Mouse (Mus musculus) kidney, postnatal 4 days (tissue): Measurements from ENCODE around the gene Map3k15.

Source experiments
- DNase-seq, 2 experiments: peaks; one replicate each; pipeline ENCODE4 v3.0.0; 2021; ENCODE audit warnings: mixed read lengths in 2 of 2

The Map3k15 gene

DNA sequence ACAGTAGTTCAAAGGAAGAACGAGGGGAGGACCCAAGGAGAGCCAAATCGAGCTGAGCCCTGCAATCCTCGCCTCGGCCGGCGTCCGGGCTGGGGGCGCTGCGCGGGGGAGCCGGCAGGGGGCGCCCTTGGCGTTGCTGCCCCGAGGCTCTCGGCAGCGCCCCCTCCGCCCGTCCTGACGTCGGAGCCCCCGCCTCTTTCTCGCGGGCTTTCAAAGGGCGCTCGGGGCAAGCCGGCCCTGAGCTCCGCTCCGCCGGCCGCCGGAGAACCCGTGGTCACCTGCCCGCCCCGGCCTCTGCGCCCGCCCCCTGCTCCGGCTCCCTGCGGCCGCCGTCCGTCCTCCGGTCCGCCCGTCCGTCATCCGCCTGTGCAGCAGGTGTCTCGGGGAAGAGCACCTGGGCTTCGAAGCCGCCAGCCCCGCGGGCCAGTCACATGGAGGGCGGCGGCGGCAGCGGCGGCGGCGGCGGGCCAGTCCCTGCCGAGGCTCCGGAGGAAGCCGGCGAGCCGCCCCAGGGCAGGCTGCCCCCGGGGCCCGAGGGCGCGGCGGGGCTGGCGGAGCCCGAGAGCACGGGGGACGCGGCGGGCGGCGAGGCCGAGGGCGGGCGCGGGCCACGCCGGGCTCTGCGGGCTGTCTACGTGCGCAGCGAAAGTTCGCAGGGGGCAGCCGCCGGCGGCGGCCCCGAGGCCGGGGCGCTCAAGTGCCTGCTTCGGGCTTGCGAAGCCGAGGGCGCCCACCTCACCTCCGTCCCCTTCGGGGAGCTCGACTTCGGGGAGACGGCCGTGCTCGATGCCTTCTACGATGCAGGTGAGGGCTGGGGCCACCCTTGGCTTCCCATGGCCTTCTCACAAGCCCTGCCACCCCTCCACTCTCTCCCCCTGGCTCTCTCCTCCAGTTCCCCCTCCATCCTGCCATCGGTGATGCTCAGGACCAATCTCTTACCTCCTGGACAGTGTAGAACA lies at the start of gene Map3k15:
Map3k15 (plus strand) TSS at position 432 of the 959 bp plus-strand sequence.
- DNase-seq = peak; percentile 68 to 82

DNA sequence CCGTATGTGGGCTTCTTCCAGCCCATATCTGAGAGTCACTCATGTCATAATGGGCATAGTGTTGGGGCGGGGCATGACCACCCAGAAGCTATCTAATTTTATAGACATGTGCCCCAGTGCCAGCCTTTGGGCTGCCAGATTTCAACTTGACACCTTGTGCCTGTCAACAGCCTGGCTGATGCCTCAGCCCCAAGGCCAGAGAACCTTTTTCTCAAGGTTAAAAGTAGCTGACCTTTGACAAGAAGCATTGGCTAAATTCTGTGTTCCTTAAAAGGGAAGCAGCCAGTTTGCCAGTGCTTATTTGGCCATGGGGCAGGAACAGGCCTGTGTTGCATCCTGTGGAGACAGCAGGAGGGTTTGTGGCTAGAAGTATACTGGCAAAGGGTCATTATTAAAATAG lies 45.7 kb upstream of the Map3k15 start:
- DNase-seq = no peak

DNA sequence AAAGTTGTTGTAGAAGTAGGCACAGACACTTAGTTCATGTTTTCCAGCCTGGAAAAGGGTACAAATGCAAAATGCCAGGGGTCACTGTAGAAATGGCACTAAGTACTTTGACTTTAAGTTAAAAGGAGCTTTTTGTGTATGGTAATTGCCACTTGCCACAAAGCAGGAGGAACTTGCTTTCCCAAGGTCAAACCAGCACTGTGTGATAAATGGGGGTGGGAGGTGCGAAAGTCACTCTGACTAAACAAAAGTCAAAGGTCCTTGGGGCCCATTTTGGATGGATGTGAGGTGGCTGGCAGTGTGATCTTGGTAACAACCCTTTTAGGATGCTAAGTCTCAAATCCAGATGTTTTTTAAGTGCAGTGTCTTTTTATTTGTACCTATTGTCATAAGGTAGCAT lies 44.6 kb upstream of the Map3k15 start:
- no peak for DNase-seq

DNA sequence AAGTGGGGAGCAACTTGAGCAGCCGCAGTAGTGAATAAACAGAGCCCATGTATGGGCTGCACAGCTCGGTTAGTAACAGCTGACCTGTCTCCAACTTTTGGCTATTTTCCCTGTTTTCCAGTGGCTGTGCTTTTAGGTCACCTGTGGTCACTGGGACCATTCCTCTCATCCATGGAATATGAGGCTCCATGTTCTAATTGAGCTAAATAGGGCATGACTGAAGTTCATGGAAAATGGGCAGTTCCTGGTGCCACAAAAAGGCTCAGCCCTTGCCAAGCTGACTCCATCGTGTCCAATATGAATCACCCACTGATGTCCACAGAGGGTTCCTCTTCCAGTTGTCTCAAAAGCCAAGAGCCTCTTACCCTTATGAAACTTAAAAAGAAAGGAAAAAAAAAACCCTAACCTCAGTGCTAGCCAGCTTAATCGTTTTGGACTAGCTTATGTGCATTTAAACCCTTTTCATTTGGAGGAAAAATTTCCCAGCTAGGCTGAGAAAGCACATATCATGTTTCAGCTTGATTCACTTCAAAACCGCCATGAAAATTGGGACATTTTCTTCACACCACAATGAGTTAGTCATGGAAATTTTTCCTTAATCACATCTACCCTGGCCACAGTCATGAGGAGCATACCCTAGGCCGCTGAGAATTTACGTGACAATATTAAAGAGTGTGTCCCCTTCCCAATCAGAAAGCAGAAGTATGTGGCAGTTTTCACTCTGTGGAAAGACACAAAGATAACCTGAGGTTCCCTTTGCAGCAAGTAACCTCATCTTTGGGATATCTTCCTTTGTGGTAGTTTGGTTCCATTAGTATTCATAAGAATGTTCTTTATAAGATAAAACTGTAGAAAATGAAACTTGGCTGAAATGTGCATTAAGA lies 34.4 kb upstream of the Map3k15 start:
- DNase-seq = no peak

DNA sequence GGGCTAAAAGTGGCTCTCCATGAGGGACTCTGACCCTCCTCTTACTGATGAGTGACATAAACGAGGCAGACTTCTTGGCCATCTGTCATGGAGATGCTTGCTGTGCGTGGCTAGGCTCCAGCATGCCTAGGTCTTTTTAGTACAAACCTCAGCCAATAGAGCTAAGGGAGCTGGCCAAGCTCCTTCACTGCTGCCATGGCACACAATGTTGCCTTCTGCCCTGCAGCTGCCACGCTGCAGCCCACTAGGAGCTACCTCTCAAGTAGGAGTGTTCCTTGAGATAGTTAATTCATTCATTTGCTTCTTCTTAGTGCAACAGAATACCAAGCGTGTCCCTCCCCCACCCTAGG lies 33.8 kb upstream of the Map3k15 start:
- DNase-seq = no peak

DNA sequence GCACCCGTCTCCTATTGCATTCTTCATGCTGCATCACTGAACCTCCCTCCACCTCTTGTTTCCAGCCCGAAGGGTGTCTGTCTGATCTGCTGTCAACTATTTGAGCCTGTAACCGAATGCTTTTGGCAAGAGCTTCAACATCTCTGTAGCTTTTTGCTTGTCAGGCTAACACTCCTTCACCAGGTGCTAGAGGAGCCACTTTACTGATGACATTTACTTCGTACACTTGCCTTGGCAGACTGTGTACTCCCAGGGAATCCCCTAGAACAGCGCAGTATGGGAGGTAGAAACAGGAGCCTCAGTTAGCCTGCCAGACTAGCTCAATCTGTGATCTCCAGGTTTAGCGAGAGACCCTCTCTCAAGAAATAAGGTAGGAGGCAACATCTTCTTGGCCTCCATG lies 32.8 kb upstream of the Map3k15 start:
- no peak for DNase-seq

DNA sequence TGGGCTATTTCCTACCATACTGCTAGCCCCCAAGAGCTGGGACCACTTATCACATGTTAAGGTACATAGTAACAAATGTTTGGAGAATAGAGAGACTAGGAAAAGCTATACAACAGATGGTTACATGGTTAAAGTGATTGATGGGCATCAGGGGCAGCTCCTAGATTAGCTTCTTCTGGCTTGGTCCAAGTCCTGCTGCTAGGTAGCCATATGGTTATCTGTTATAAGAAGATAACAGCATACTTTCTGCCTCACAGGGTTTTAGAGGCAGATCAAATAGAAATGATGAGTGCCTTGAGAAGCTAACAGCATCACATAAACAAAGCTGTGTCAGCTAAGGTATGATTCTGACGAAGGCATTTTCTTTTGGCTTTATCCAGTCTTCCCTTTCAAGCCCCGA lies 26.8 kb upstream of the Map3k15 start:
- no peak for DNase-seq

DNA sequence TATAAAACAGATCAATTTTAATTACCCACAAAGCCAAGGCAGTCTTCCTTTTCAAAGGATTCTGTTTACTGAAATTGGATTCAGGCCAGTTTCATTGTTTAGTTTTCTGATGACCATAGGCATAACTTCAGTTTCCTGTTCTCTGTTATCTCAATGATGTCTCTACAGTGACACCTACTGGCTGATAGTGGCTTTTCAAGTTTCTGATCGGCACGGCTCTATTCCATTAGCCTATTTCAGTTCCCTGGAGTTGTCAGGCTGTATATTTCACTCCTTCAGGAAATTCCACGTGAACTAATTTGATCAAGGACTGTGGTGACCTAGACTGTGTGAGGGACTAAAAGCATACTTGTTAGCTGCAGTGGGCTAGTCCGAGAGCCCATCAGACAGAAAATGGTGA lies 25.0 kb upstream of the Map3k15 start:
- DNase-seq = peak; percentile 42 to 59

DNA sequence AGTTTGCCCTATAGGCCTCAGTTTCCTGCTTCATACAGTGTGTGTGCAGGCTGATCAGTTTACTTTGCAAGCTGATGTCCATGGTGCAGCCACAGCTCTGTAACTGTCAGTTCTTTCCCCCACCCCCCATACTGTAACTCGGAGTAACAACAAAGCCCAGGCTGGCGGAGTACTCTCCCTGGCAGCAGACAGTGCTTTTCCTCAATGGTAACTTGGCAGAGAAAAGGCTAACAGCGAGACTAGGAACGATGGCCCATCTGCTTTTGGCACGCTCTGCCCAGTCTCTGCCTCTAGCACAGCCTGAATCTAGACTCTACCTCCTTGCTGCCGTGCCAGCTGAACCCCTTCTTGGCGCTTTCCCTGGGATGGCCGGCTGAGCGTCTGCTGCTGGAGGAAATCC lies 24.3 kb upstream of the Map3k15 start:
- no peak for DNase-seq

DNA sequence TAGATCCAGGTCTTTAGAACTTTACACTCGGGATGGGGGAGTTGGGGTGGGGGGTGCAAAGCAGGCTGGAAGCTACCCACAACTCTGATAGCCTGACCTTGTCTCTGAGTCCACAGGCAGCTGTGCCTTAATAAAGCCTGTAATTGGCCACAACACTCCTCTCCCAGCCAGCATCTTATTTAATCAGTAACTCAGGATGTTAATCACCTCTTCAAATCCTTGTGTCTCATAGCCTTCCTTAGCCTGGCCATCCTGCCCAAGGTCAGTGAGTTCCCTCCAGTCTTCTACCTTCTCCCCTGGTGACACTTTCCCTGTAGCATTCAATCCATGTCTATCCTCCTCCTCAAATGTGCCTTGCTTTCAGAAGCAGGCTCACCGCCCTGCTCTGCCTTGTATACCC lies 19.2 kb upstream of the Map3k15 start:
- no peak for DNase-seq

DNA sequence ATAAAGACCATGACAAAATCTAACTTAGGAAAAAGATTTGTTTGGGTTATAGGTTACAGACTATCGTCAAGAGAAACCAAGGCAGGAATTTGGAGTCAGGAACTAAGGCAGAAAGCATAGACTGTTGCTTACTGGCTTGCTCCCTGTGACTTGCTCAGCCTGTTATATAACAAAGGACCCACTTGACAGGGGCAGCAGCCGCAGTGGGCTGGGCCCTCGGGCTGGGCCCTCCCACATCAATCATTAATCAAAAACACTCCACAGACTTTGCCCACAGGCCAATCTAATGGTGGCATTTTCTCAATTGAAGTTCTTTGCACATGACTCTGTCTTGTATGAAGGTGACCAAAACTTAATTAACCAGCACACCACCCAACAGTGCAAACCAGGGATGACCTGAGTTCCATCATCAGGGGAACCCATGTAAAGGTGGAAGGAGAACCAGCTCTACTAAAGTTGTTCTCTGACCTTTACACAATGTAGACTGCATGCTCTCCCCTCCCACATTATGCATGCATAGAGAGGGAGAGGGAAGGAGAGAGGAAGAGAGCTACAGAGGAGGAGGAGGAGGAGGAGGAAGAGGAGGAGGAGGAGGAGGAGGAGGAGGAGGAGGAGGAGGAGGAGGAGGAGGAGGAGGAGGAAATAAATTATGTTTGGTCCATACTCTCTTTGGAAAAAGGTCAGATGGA lies 17.0 kb upstream of the Map3k15 start:
- peak; percentile 10 to 20 for DNase-seq

DNA sequence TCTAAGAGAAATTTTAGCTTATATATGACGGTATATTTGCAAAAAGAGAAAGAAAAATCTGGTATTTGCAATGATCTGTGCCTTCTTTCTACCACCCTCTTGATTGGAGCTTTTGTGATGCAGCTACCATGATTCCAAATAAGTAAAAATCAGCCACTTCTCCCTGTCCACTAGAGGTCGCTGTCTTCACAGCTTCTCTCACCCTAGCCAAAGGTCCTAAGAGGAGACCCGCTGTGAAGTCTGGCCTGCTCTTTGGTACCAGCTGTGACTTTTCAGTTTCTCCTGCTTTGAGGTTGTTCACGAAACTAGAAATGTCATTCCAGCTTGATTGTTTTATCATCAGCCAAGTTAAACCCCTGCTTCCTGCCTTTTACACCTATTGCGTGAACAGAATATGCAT lies 14.5 kb upstream of the Map3k15 start:
- peak; percentile 15 to 39 for DNase-seq

DNA sequence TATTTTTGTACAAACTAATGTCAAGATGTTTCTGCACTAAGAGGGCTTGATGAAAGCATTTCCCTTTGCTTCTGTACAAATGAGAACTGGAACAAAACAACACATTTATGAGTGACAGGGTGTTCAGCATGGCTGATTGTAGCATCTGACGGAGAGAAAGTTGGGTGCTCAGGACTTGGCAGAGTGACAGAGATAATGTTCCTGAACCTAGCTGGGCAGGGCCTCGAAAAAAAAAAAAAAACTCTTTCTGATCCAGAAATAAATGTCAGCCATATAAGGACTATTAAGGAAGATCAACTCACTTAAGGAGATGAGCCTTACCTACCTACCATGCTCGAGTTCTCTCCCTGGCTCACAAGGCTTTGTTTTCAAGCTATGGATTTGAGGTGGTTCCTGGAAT lies 12.0 kb upstream of the Map3k15 start:
- no peak for DNase-seq

DNA sequence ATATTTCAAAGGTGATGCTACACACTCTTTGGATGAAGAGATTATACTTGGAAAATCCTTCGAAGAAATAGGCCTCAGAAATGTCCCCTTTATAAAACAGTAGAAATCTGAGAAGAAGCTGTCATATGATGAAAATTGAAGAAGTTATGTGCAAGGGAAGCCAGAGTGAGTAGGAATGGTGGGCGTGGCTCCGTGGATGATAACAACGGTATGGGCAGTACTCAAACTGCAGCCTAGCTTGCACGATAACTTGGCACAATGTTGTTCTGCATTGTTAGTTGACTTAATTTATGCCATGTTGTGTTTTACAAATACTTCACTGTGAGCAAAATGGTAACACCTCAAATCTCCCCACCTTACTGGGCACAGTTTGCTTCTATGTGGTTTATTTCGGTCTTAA lies 7.6 kb downstream of the Map3k15 start:
- no peak for DNase-seq

DNA sequence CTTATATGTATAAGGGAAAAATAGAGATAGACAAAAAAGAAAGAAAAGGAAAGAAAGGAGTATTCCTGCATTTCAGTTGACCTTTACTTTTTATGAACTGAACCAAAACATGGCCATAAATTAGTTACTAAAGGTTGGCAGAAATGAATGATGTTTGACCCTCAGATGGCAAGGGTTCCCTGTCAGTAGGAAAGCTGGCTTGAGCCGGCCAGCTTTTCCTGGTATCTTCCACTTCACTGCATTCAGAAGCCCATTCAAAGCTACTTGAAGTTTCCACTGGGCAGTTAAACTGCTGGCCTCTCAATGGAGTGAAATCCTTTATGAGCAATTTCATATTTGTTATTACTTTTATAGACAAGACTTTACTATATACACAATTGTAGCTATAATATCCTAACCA lies 65.1 kb downstream of the Map3k15 start:
- peak in 1 of 2 experiments; percentile 1 for DNase-seq

DNA sequence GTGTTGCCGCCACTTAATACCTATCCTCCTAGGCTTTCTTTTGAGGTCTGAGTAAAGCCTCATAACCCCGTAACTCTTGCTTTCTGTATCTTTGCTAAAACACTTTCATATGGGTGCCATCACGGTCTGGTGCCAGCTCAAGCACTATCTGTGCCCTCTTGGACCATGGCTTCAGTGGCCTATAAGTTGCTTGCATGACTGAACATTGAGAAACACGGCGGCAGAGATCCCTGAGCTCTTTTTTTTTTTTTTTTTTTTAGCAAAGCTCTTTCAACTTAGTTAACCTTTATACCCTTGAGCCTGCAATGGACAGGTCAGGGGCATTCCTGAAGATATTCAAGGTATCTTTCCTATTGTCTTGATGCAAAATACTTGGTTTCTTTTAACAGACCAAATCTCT lies 66.4 kb downstream of the Map3k15 start:
- peak in 1 of 2 experiments; percentile 2 for DNase-seq

DNA sequence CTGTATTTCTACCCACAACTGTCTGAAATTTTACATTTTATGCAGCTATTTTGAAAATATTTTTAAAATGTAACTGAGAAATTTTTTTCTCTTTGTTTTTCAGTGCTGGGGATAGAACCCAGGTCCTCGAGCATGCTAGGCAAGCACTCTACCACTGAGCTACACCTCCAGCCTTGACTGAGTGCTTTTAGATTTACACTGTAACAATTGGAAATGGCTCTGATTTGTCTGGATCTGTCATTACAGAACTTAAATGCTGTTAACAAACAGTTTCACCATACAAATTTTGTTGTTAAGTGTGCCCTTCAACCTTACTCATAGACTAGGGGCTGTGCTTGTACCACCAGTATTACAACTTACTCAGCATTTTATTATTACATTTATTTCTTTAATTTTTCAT lies 103.7 kb downstream of the Map3k15 start:
- DNase-seq = no peak

DNA sequence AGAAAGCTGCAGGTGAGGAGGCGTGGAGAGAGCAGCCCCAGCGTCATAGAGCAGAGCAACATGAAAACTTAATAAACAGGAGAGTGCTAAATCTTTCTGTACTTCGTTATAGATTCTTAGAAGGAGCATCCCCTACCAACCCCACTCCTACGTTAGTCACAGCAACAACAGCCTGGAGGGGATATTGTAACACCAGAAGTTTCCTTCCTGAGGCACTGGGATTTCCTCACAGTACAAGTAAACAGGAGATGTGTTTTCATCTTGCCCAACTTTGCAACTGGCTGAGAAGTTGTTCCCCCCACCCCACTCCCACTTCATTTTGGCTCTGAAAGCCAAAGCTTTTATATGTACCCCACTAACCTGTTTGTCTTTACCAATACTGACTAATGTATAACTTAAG lies 119.6 kb downstream of the Map3k15 start:
- DNase-seq = no peak

DNA sequence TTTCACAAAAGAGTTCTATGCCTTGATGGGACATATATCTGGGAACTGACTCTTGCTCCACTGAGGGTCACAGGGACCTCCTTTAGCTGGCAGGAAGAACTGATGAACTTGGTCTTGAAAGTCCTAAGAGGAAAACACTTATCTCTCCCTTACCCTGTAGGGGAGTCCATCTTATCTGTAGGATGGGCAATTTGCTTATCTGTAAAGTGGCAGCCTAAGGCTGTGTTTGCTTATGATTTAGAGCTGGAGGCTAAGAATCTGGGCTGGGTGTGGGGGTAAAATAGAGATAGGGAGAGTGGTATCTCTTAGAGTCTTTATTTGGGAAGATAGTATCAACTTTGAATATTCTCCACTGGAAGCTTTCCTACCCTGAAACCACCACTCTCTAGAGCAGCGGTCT lies 125.5 kb downstream of the Map3k15 start:
- DNase-seq = no peak

DNA sequence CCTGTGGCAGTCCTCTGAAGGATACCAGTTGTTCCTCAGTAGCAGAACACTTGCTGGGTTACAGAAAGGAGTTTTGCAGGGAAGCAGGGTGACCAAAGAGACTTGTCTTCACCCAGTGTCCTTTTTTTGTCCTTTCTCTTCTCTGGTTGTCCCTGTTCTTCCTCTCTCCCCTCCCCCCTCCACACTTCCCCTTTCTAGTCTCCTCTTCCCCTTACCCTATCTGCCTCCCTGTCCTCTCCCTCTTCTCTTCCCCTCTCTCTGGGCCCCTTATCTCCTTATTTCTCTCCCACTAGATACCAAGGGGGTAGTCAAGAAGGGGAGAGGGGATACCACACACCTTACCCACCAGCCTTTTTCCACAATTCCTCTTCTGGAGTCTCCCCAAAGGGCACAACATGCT lies 127.8 kb downstream of the Map3k15 start:
- no peak for DNase-seq

DNA sequence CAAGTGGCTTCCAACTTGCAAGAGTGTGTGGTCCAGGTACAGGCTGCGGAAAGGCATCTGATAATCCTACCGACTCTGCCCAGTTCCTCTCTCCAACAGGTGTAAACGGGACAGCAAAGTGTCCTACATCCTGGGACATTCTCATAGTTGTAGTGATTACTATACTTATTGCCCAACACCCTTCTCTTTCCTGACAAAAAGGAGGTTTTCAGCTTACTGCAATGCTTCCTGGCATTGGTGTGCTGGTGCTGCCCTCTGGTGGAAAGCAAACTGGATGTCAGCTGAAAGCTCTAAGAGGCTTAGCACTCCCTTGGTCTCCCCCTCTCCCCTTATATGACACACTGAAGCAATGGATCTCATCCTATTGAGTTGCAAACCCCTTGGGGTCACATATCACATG lies 128.4 kb downstream of the Map3k15 start:
- peak; percentile 70 to 78 for DNase-seq

DNA sequence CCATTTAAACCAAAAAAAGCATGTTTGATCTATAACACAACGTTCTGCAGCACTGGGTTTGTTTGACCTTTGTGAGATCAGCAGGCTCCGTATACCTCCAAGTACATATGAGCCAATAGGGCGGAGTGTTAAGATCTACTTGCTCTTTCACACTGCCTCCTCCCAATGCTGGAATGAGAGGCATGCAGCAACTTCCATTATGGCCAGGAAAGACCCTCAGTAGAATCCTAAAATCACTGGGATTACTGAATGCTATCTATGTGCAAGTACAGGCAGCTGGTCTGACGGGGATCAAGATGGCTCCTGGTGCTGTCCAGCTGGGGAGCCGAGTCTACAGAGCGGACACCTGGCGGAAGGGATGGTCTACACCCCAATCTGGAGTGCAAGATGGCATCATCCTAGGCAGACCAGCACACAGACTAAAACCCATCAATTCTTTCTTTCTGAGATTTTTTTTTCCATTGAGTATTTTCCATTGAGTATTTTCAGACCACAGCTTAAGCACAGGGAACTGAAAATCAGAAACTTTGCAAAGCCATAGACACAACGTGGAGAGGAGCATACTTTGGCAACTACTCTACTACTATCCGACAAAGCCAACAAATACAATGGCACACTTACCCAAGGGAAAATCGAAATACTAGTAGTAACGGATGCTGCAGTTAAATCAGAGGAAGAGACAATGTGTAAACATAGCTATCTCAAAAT lies 146.1 kb downstream of the Map3k15 start:
- DNase-seq = no peak

DNA sequence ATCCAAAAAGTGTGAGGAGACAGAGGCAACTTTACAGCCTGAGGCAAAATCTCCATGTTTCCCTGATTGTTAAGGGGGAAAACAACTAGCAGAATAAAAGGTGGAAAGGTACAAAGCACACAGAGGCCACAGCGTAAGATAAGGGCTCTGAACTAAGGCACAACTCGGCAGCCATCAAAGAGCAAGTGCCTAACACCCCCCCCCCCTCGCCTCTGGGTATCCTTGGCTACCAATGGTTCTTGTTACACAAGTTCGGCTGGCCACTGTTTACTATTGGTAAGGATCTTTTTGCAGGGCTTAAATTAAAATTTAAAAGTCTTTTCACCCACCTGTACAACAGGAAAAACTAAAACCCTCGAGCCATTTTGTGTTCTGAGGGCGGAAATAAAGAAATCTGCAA lies 147.5 kb downstream of the Map3k15 start:
- no peak for DNase-seq
